Mouse (Mus musculus) MEL (cell line): ENCODE measurements around the gene Csmd2. TPM values are rescaled to one million over a fixed set of nuclear protein-coding genes. Genes with fewer than 3 reads are reported as not detected.

ENCODE experiments used
- DNase-seq: peaks from one replicate; pipeline ENCODE4 v3.0.0; 2011; ENCODE audit warnings: low read depth, low spot score
- H3K27ac ChIP-seq: 2 replicates; pipeline ENCODE4 v1.5.1; 2012; ENCODE audit warnings: low read depth, mild to moderate bottlenecking, control low read depth, low read length, moderate library complexity; ENCODE audit not compliant: control insufficient read depth
- H3K27me3 ChIP-seq, 2 experiments: fragments of 150-350 bp in 1 of 2; sonication (generic) in 1 of 2; 2 replicates each; pipeline ENCODE4 v1.6.1; 2012; ENCODE audit warnings: low read length in 2 of 2, mild to moderate bottlenecking in 2 of 2, improper control_type of control experiment in 1 of 2, moderate library complexity in 1 of 2; ENCODE audit not compliant: insufficient read depth in 2 of 2, control insufficient read depth in 1 of 2
- H3K36me3 ChIP-seq, 2 experiments: 2 replicates each; pipeline ENCODE4 v1.6.1; 2012 to 2014; ENCODE audit warnings: low read length in 2 of 2, improper control_type of control experiment in 1 of 2, inconsistent platforms in 1 of 2, mild to moderate bottlenecking in 1 of 2; ENCODE audit not compliant: insufficient read depth in 2 of 2, control insufficient read depth in 1 of 2
- H3K4me1 ChIP-seq, 2 experiments: fragments of 150-350 bp in 1 of 2; sonication (generic) in 1 of 2; 2 replicates each; pipeline ENCODE4 v1.6.1; 2012; ENCODE audit warnings: low read length in 2 of 2, improper control_type of control experiment in 1 of 2, mild to moderate bottlenecking in 1 of 2; ENCODE audit not compliant: insufficient read depth in 2 of 2, control insufficient read depth in 1 of 2
- H3K4me3 ChIP-seq, 2 experiments: fragments of 150-350 bp in 1 of 2; sonication (generic) in 1 of 2; 2 replicates each; pipeline ENCODE4 v1.5.1; 2012; ENCODE audit warnings: low read depth in 2 of 2, low read length in 2 of 2, mild to moderate bottlenecking in 2 of 2, moderate library complexity in 2 of 2, control low read depth in 1 of 2, improper control_type of control experiment in 1 of 2; ENCODE audit not compliant: control insufficient read depth in 1 of 2, insufficient read depth in 1 of 2
- H3K79me2 ChIP-seq: 2 replicates; pipeline ENCODE4 v1.6.1; 2012; ENCODE audit warnings: mild to moderate bottlenecking, low read length, moderate library complexity; ENCODE audit not compliant: control insufficient read depth, poor library complexity, insufficient read depth
- H3K9ac ChIP-seq: 2 replicates; pipeline ENCODE4 v1.6.1; 2012; ENCODE audit warnings: low read depth, mild to moderate bottlenecking, control low read depth, low read length, moderate library complexity; ENCODE audit not compliant: control insufficient read depth, poor library complexity, severe bottlenecking
- H3K9me3 ChIP-seq: fragments of 150-350 bp; sonication (generic); replicated peaks from 2 replicates; pipeline ENCODE4 v1.6.1; 2012; ENCODE audit warnings: mild to moderate bottlenecking, low read length, improper control_type of control experiment, moderate library complexity; ENCODE audit not compliant: insufficient read depth
- BHLHE40 ChIP-seq: IDR thresholded peaks from 2 replicates; pipeline ENCODE4 v1.6.1; 2012; ENCODE audit warnings: low read depth, mild to moderate bottlenecking, inconsistent platforms, low read length, improper control_type of control experiment, borderline replicate concordance
- CHD1 ChIP-seq: IDR thresholded peaks from 2 replicates; pipeline ENCODE4 v1.6.1; 2012; ENCODE audit warnings: low read depth, mild to moderate bottlenecking, inconsistent platforms, low read length, improper control_type of control experiment
- CTCF ChIP-seq, 3 experiments: IDR thresholded peaks in 2 of 3; conservative IDR thresholded peaks in 1 of 3; 2 replicates each; pipeline ENCODE4 v1.5.1; 2011 to 2012; ENCODE audit warnings: low read length in 3 of 3, low read depth in 2 of 3, mild to moderate bottlenecking in 2 of 3, improper control_type of control experiment in 1 of 3, inconsistent platforms in 1 of 3, mixed read lengths in 1 of 3, moderate library complexity in 1 of 3; ENCODE audit not compliant: control insufficient read depth in 1 of 3, insufficient read depth in 1 of 3, poor library complexity in 1 of 3, severe bottlenecking in 1 of 3
- ETS1 ChIP-seq: IDR thresholded peaks from 2 replicates; pipeline ENCODE4 v1.6.1; 2012; ENCODE audit warnings: low read depth, mild to moderate bottlenecking, inconsistent platforms, low read length, improper control_type of control experiment, moderate library complexity
- HCFC1 ChIP-seq: IDR thresholded peaks from 2 replicates; pipeline ENCODE4 v1.6.1; 2012; ENCODE audit warnings: low read depth, mild to moderate bottlenecking, inconsistent platforms, low read length, improper control_type of control experiment, moderate library complexity
- JUND ChIP-seq: IDR thresholded peaks from 2 replicates; pipeline ENCODE4 v1.6.1; 2011; ENCODE audit warnings: low read depth, mild to moderate bottlenecking, improper control_type of control experiment, low read length
- KAT2A ChIP-seq: conservative IDR thresholded peaks from 2 replicates; pipeline ENCODE4 v1.6.1; 2012; ENCODE audit warnings: low read depth, low read length, improper control_type of control experiment, inconsistent platforms
- MAX ChIP-seq: IDR thresholded peaks from 2 replicates; pipeline ENCODE4 v1.6.1; 2011; ENCODE audit warnings: low read length, improper control_type of control experiment
- MYC ChIP-seq: IDR thresholded peaks from 2 replicates; pipeline ENCODE4 v1.6.1; 2011; ENCODE audit warnings: low read depth, mild to moderate bottlenecking, low read length, improper control_type of control experiment, moderate library complexity
- NRF1 ChIP-seq: IDR thresholded peaks from 2 replicates; pipeline ENCODE4 v1.6.1; 2014; ENCODE audit warnings: low read depth, mild to moderate bottlenecking, inconsistent platforms, low read length, improper control_type of control experiment, moderate library complexity; ENCODE audit not compliant: poor library complexity, insufficient read depth, severe bottlenecking
- POLR2AphosphoS2 ChIP-seq: IDR thresholded peaks from 2 replicates; pipeline ENCODE4 v1.6.1; 2011; ENCODE audit warnings: low read length, improper control_type of control experiment
- POLR2AphosphoS5 ChIP-seq: IDR thresholded peaks from 2 replicates; pipeline ENCODE4 v1.6.1; 2012; ENCODE audit warnings: low read depth, borderline replicate concordance, mild to moderate bottlenecking, inconsistent platforms, low read length, moderate library complexity, mixed read lengths
- RAD21 ChIP-seq: IDR thresholded peaks from 2 replicates; pipeline ENCODE4 v1.6.1; 2011; ENCODE audit warnings: mild to moderate bottlenecking, low read depth, low read length, improper control_type of control experiment
- RCOR1 ChIP-seq: IDR thresholded peaks from 2 replicates; pipeline ENCODE4 v1.6.1; 2012; ENCODE audit warnings: low read depth, mild to moderate bottlenecking, inconsistent platforms, low read length, improper control_type of control experiment
- SIN3A ChIP-seq: IDR thresholded peaks from 2 replicates; pipeline ENCODE4 v1.6.1; 2012; ENCODE audit warnings: low read length, improper control_type of control experiment, inconsistent platforms
- SMC3 ChIP-seq: IDR thresholded peaks from 2 replicates; pipeline ENCODE4 v1.6.1; 2011; ENCODE audit warnings: low read depth, low read length, improper control_type of control experiment
- TAL1 ChIP-seq: IDR thresholded peaks from 2 replicates; pipeline ENCODE4 v1.6.1; 2012; ENCODE audit warnings: mild to moderate bottlenecking, inconsistent platforms, low read length, moderate library complexity, mixed read lengths
- TBP ChIP-seq: IDR thresholded peaks from 2 replicates; pipeline ENCODE4 v1.8.0; 2011; ENCODE audit warnings: low read depth, low read length, improper control_type of control experiment
- UBTF ChIP-seq: IDR thresholded peaks from 2 replicates; pipeline ENCODE4 v1.6.1; 2012; ENCODE audit warnings: low read depth, mild to moderate bottlenecking, inconsistent platforms, low read length, improper control_type of control experiment, moderate library complexity, borderline replicate concordance; ENCODE audit not compliant: insufficient read depth
- USF1 ChIP-seq: IDR thresholded peaks from 2 replicates; pipeline ENCODE4 v1.6.1; 2014; ENCODE audit warnings: low read depth, mild to moderate bottlenecking, inconsistent platforms, low read length, improper control_type of control experiment, moderate library complexity
- USF2 ChIP-seq, 2 experiments: IDR thresholded peaks; 2 replicates each; pipeline ENCODE4 v1.6.1; 2011 to 2012; ENCODE audit warnings: improper control_type of control experiment in 2 of 2, low read length in 2 of 2, borderline replicate concordance in 1 of 2, inconsistent platforms in 1 of 2, low read depth in 1 of 2, mild to moderate bottlenecking in 1 of 2; ENCODE audit not compliant: insufficient read depth in 1 of 2
- ZC3H11A ChIP-seq: IDR thresholded peaks from 2 replicates; pipeline ENCODE4 v1.6.1; 2012; ENCODE audit warnings: low read depth, mild to moderate bottlenecking, inconsistent platforms, low read length, improper control_type of control experiment
- ZKSCAN1 ChIP-seq: IDR thresholded peaks from 2 replicates; pipeline ENCODE4 v1.6.1; 2012; ENCODE audit warnings: low read depth, mild to moderate bottlenecking, inconsistent platforms, low read length, improper control_type of control experiment, moderate library complexity
- ZNF384 ChIP-seq: IDR thresholded peaks from 2 replicates; pipeline ENCODE4 v1.6.1; 2012; ENCODE audit warnings: low read depth, mild to moderate bottlenecking, inconsistent platforms, low read length, improper control_type of control experiment
- polyA plus RNA-seq, 2 experiments: library from polyadenylated mRNA; stranded (reverse) in 1 of 2; unstranded in 1 of 2; fragments of >175 nt in 1 of 2; fragments of >200 nt in 1 of 2; gene quantifications; 2 replicates each; pipeline versions ENCODE4 v1.2.1 to v1.2.4; 2012; ENCODE audit warnings: low replicate concordance in 2 of 2, low read depth in 1 of 2; ENCODE audit not compliant: insufficient read length in 2 of 2, insufficient read depth in 1 of 2, missing spikeins in 1 of 2
- total RNA-seq: library from RNA; depleted of rRNA; stranded (reverse); fragments of 300-350 nt; gene quantifications from 2 replicates; pipeline ENCODE4 v1.2.3, GENCODE M21; 2012

The Csmd2 gene
- total and polyA plus RNA-seq, 3 experiments = not detected

DNA sequence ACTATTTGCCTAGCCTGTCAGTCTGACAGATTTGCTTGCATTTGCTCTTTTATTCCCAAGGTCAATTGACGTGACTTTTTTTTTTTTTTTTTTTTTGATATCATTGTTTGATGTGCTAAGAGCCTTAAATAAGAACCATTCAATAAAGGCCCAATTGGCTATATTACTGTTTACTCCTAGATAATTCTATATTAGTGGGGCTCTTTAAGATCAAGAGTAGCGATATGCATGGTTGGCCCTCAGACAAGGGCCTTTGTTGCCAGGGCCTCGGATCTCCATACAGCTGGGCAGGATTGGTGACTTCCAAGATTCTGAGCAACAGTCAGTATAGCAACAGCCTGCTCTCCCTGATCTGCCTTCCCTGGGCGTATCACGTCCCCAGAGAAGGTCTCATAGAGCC lies 112.9 kb downstream of the Csmd2 start:
- H3K27ac ChIP-seq = no peak overlapping the region
- DNase-seq = no peak
- no peaks in the 10 kb centered on the region for H3K9me3 ChIP-seq
- no peaks in the 10 kb centered on the region for H3K4me1 ChIP-seq
- H3K4me3 ChIP-seq = no peak overlapping the region
- no peaks in the 10 kb centered on the region for H3K79me2 ChIP-seq
- TF ChIP-seq RCOR1 = no peak
- TF ChIP-seq CTCF (IDR thresholded peaks at IDR 0.05 in 2 of 3, conservative IDR thresholded peaks at IDR 0.05 in 1 of 3; ENCODE audit: control insufficient read depth in 1 of 3, insufficient read depth in 1 of 3, low read depth in 2 of 3, low read length in 3 of 3, poor library complexity in 1 of 3, severe bottlenecking in 1 of 3) = no peak
- TF ChIP-seq TBP = no peak
- TF ChIP-seq NRF1 = no peak
- no peak for TF ChIP-seq MAX
- no peak for TF ChIP-seq POLR2AphosphoS2
- no peak for TF ChIP-seq POLR2AphosphoS5
- TF ChIP-seq UBTF = no peak
- no peak for TF ChIP-seq CHD1
- TF ChIP-seq BHLHE40 = no peak
- no peak for TF ChIP-seq ZNF384
- no peak for TF ChIP-seq SMC3
- no peak for TF ChIP-seq SIN3A
- no peak for TF ChIP-seq TAL1
- TF ChIP-seq USF2 (IDR thresholded peaks at IDR 0.05; ENCODE audit: borderline replicate concordance in 1 of 2, insufficient read depth in 1 of 2, low read depth in 1 of 2, low read length in 2 of 2) = no peak
- TF ChIP-seq ZKSCAN1 = no peak
- TF ChIP-seq KAT2A = no peak
- TF ChIP-seq RAD21 = no peak
- TF ChIP-seq, all 39 proteins: peak for 0
- Histone ChIP-seq H3K36me3 (no peaks in the 10 kb centered on the region), H3K27me3 (no peaks in the 10 kb centered on the region), H3K9ac (no peak overlapping the region)

DNA sequence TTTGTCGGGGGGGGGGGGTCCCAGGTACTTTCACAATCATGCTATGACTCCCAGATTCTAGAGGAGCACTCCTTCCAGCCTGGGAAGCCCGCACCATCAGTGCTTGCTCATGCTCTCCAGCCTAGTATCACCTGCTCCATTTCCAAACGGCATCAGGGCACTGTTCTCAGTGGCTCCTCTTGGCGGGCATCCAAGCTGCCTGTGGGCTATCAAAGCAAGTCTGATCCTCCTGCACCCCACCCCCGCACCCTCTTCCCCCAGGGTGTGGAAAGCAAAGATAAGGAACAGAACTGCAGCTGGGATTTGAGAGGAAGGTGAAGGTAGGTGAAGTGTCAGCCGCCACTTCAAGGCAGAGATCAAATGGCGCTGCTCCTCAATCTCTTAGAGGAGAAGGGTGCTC lies 128.7 kb downstream of the Csmd2 start:
- H3K4me3 ChIP-seq = no peak overlapping the region
- TF ChIP-seq RAD21 (no peak), USF1 (no peak), MYC (no peak), CHD1 (no peak), ZC3H11A (no peak), ETS1 (no peak), CTCF (IDR thresholded peaks at IDR 0.05 in 2 of 3, conservative IDR thresholded peaks at IDR 0.05 in 1 of 3; ENCODE audit: control insufficient read depth in 1 of 3, insufficient read depth in 1 of 3, low read depth in 2 of 3, low read length in 3 of 3, poor library complexity in 1 of 3, severe bottlenecking in 1 of 3) (no peak), ZKSCAN1 (no peak), HCFC1 (no peak), TBP (no peak), KAT2A (no peak), JUND (no peak), UBTF (no peak)
- TF ChIP-seq, all 39 proteins: peak for 0
- Histone ChIP-seq H3K27ac (no peak overlapping the region), H3K36me3 (no peaks in the 10 kb centered on the region), H3K4me1 (no peaks in the 10 kb centered on the region), H3K79me2 (no peaks in the 10 kb centered on the region), H3K27me3 (no peaks in the 10 kb centered on the region), H3K9ac (no peak overlapping the region), H3K9me3 (no peaks in the 10 kb centered on the region)
- no peak for DNase-seq
